Mouse (Mus musculus) embryonic facial prominence, embryonic 14.5 days (tissue): ENCODE measurements around the gene Strip2. TPM values are rescaled to one million over a fixed set of nuclear protein-coding genes. Genes with fewer than 3 reads are reported as not detected.

Source experiments
- ATAC-seq: fragments of 200-750 bp; cut with Nextera tagmentation; 2 replicates; pipeline ENCODE4 v1.8.0; 2017; ENCODE audit warnings: low read depth, moderate number of reproducible peaks, moderate TSS enrichment
- DNase-seq: peaks from one replicate; pipeline ENCODE4 v3.0.0-alpha.2; 2015; ENCODE audit warnings: low spot score
- H3K27ac ChIP-seq: fragments of 300-500 bp; sonication (generic); replicated peaks from 2 replicates; pipeline ENCODE4 v1.5.1; 2014; ENCODE audit warnings: low read depth, mild to moderate bottlenecking, low read length, moderate library complexity
- H3K27me3 ChIP-seq: fragments of 300-500 bp; sonication (generic); replicated peaks from 2 replicates; pipeline ENCODE4 v1.6.1; 2014; ENCODE audit warnings: low read length; ENCODE audit not compliant: control insufficient read depth, insufficient read depth
- H3K36me3 ChIP-seq: fragments of 300-500 bp; sonication (generic); 2 replicates; pipeline ENCODE4 v1.6.1; 2014; ENCODE audit warnings: low read length, mixed read lengths; ENCODE audit not compliant: control insufficient read depth, insufficient read depth
- H3K4me1 ChIP-seq: fragments of 300-500 bp; sonication (generic); 2 replicates; pipeline ENCODE4 v1.6.1; 2014; ENCODE audit warnings: antibody characterized with exemption, low read length; ENCODE audit not compliant: control insufficient read depth, insufficient read depth
- H3K4me2 ChIP-seq: fragments of 300-500 bp; sonication (generic); 2 replicates; pipeline ENCODE4 v1.6.1; 2014; ENCODE audit warnings: low read depth, mild to moderate bottlenecking, low read length, moderate library complexity, mixed read lengths
- H3K4me3 ChIP-seq: fragments of 300-500 bp; sonication (generic); 2 replicates; pipeline ENCODE4 v1.5.1; 2014; ENCODE audit warnings: low read depth, mild to moderate bottlenecking, low read length
- H3K9ac ChIP-seq: fragments of 300-500 bp; sonication (generic); 2 replicates; pipeline ENCODE4 v1.6.1; 2014; ENCODE audit warnings: low read depth, mild to moderate bottlenecking, low read length, moderate library complexity, mixed read lengths
- H3K9me3 ChIP-seq: fragments of 300-500 bp; sonication (generic); 2 replicates; pipeline ENCODE4 v1.6.1; 2016; ENCODE audit warnings: low read length; ENCODE audit not compliant: control insufficient read depth
- whole genome bisulfite sequencing: fragments of 180-500 bp; shearing (Covaris S2); extraction: QIAGEN DNeasy Blood & Tissue Kit; methylation state at CpG from one replicate; pipeline ENCODE4 v1.1.7; 2014; 5-methylcytosine and 5-hydroxymethylcytosine counted together
- microRNA-seq: library from miRNA; unstranded; fragments of <30 nt; microRNA quantifications from one replicate; pipeline ENCODE4, GENCODE M21; 2016; ENCODE audit warnings: borderline number of aligned reads
- polyA plus RNA-seq: library from polyadenylated mRNA; unstranded; fragments of >200 nt; fragmentation: Nextera tagmentation; extraction: Ambion mirVana; gene quantifications from 2 replicates; pipeline ENCODE4 v1.2.1, GENCODE M21; 2014

The Strip2 gene
- polyA plus RNA-seq, 1 experiment from 2014 or later, result 1.5 TPM

DNA sequence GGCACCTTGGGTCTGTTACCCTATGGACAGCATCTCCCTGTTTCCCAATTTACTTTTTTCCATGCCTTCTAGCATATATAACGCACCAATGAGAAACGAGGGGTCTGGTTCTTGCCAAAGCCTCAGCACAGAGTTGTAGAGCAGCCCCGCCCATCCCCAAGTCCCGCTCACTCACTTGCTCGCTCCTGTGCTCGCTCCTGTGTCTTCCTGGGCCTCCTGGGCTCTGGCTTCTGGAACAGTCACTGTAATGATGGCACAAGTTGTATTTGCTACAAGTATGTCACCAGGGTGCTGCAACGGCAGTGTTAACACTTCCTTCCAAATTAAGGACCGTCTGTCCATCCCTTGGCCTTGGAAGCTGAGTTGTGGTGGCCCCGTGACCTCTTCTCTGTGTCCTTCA lies 81.3 kb downstream of the Strip2 start:
- Histone ChIP-seq H3K4me1 (no peaks in the 10 kb centered on the region), H3K9ac (no peak overlapping the region), H3K4me2 (no peak overlapping the region), H3K27me3 (no peaks in the 10 kb centered on the region), H3K27ac (no peak overlapping the region), H3K36me3 (no peaks in the 10 kb centered on the region), H3K9me3 (no peaks in the 10 kb centered on the region), H3K4me3 (no peak overlapping the region)
- DNase-seq (no peak), ATAC-seq (no peak)
- 70% methylated on average over 9 of the region's 9 CpGs for WGBS

DNA sequence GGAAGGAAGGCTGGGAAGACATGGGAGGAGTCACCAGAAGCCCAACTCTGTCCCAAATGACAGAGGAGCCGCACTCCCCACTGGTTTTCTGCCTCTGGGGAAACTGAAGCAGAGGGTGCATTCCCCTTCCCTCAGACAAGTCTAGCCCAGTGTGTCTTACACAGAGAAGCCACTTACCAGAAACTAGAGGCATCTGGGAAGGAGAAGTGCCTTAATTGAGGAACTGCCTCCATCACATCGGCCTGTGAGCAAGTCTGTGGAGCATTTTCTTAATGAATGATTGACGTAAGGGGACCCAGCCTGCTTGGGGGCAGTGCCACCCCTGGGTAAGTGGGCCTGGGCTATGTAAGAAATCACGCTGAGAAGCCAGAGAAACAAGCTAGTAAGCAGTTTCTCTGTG lies 82.0 kb downstream of the Strip2 start:
- Histone ChIP-seq H3K9ac (no peak overlapping the region), H3K27me3 (no peaks in the 10 kb centered on the region), H3K27ac (no peak overlapping the region), H3K36me3 (no peaks in the 10 kb centered on the region), H3K4me2 (no peak overlapping the region), H3K4me3 (no peak overlapping the region), H3K4me1 (no peaks in the 10 kb centered on the region), H3K9me3 (no peaks in the 10 kb centered on the region)
- WGBS, result 36% methylated on average over 4 of the region's 4 CpGs
- DNase-seq, result no peak
- no peak for ATAC-seq

DNA sequence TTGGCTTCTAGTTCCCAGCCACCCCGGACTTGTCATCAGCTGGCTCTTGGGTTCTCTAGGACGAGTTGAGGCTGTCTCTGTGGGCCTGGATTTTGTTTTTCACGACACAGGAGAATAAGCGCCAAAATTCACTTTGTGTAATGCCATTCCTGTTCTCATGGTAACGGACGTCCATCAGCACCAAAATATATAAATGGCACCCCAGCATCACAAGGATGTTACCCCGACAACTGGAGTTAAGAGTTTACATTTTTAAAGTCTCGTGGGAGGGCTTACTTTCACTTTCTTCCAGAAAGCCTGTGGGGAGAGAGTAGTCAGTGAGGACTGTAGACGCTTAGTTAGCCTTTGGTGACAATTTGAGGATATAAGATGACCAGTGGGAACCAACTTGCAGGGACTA lies 85.8 kb downstream of the Strip2 start:
- Histone ChIP-seq H3K9me3 (no peaks in the 10 kb centered on the region), H3K27me3 (no peaks in the 10 kb centered on the region), H3K27ac (no peak overlapping the region), H3K36me3 (no peaks in the 10 kb centered on the region), H3K9ac (no peak overlapping the region), H3K4me3 (no peak overlapping the region), H3K4me2 (no peak overlapping the region), H3K4me1 (no peaks in the 10 kb centered on the region)
- 65% methylated on average over 9 of the region's 9 CpGs for WGBS
- DNase-seq (no peak), ATAC-seq (no peak)

DNA sequence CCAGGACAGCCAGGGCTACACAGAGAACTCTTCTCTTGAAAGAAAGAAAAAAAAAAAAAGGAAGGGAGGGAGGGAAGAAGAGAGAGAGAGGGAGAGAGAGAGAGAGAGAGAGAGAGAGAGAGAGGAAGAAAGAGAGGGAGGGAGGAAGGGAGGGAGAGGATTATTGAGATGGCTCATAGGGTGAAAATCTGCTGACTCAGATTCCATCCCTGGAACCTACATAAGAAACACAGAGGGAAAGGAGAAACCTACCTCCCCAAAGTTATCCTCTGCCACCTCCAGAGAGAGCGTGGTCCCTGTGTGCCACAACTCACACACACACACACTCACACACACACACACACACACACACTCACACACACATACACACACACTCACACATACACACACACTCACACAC lies 89.0 kb downstream of the Strip2 start:
- Histone ChIP-seq H3K36me3 (no peaks in the 10 kb centered on the region), H3K9me3 (no peaks in the 10 kb centered on the region), H3K27ac (no peak overlapping the region), H3K27me3 (no peaks in the 10 kb centered on the region), H3K4me2 (no peak overlapping the region), H3K4me1 (no peaks in the 10 kb centered on the region), H3K9ac (no peak overlapping the region), H3K4me3 (no peak overlapping the region)
- ATAC-seq (no peak), DNase-seq (no peak)
- 88% methylated on average over 1 of the region's 1 CpGs for WGBS

DNA sequence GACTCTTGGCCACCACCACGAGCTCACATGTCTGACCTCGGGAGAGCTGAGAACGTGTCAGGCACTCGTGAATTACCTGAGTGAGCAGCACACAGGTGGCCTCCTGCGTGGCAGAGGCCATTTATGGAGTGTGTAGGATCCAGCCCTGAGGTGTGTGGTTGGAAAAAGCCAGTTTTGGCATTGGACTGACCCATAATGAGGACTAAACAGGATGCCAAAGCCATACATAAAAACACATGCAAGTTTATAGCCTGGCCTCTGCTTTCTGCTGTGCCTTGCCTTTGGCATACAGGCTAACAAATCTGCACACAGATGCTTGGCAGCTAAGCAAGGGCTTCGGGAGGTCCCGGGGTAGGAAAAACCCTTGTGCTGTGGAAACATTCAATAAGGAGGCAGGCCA lies 92.4 kb downstream of the Strip2 start:
- Histone ChIP-seq H3K36me3 (no peaks in the 10 kb centered on the region), H3K9ac (no peak overlapping the region), H3K27ac (no peak overlapping the region), H3K4me1 (no peaks in the 10 kb centered on the region), H3K4me3 (no peak overlapping the region), H3K9me3 (no peaks in the 10 kb centered on the region), H3K27me3 (no peaks in the 10 kb centered on the region), H3K4me2 (no peak overlapping the region)
- DNase-seq (no peak), ATAC-seq (no peak)
- 81% methylated on average over 7 of the region's 7 CpGs for WGBS

Small RNA genes within 50 kb of the gene (microRNA-seq; reads per million reads assigned to microRNA genes)
- gene Gm23049, result not detected

Other genes with a start within 250 kb of the Strip2 start
- 3.4 and 5.0 TPM in 2 replicates for gene Tspan33, start 222.8 kb upstream of the Strip2 start, polyA plus RNA-seq
- 45.5 and 48.9 TPM in 2 replicates for gene Smo, start 181.5 kb upstream of the Strip2 start, polyA plus RNA-seq
- gene Ahcyl2, start 149.0 kb upstream of the Strip2 start, polyA plus RNA-seq, result 12.6 and 14.0 TPM in 2 replicates
- gene Nrf1, start 131.0 kb downstream of the Strip2 start, polyA plus RNA-seq, result 43.9 and 52.9 TPM in 2 replicates